Comparison of ENCODE assay signal across 10 mouse cellular contexts in the genomic region with DNA sequence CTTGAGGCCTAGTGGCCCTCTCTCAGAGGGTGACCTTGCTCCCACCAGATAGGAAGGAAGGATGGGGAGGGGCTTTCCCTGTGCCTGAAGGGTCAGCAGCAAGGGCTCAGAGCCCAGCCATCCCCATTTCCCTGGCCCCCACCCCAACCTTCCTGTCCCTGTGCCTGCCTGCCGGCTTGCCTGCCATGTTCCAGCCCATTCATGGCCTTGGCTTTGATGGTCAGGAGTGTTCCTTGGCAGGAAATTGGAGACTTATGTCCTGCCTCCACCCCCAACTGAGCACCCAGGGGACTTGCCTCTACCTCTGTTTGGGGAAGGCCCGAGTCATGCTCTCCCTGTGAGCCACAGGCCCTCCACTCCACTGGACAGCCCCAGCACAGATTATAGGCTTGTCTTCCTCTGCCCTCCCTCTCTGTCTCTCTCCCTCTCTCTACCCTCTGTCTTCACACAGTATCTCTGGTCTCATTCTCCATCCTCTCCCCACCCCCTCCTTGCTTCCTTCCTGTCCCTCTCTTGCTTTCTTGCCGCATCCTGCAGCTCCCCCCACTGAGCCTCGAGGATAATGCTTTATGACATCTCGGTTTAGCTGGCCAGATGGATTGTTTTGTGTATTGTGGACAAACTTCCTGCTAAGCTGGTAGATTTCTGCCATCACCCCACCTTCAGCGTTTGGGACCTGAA. TPM values are rescaled to one million over a fixed set of nuclear protein-coding genes. Genes with fewer than 3 reads are reported as not detected.
DNase-seq lines count a peak whose midpoint lies in the region; ATAC-seq and TF ChIP-seq lines count a peak whose summit lies in the region.
"Had no signal": no experiment of that assay in that cellular context is flagged by ENCODE, and none has a peak within 500 bp of the region (broad histone marks: within the 10 kb centered on the region; RNA-seq: fewer than 3 reads in every experiment).

No protein-coding gene starts in this region.

- no peak for ATAC-seq in forebrain, embryonic 11.5 days (replicated peaks; ENCODE audit: low FRiP score)
- no peak for ATAC-seq in forebrain, embryonic 14.5 days
- ATAC-seq in lung, embryonic 16.5 days (ENCODE audit: low read depth): peak; percentile 23
- ATAC-seq in erythroblast, adult 5-6 weeks (replicated peaks; ENCODE audit: low FRiP score, poor library complexity, severe bottlenecking): no peak
- ATAC-seq: Patski had no signal

- no peak overlapping the region for H3K9ac ChIP-seq in forebrain, embryonic 11.5 days (ENCODE audit: low read length)
- no peak overlapping the region for H3K9ac ChIP-seq in forebrain, embryonic 14.5 days (ENCODE audit: low read length)
- no peak overlapping the region for H3K9ac ChIP-seq in lung, embryonic 16.5 days (ENCODE audit: low read length)

- peaks cover 22% of the 10 kb centered on the region for H3K4me1 ChIP-seq in forebrain, embryonic 11.5 days (replicated peaks; ENCODE audit: control insufficient read depth, insufficient read depth, low read length)
- H3K4me1 ChIP-seq in forebrain, embryonic 14.5 days (ENCODE audit: control insufficient read depth, insufficient read depth, low read length): peaks cover 5% of the 10 kb centered on the region; the same call in 1 of the 2 replicates
- H3K4me1 ChIP-seq in embryonic fibroblast, embryonic 13.5 days (ENCODE audit: control insufficient read depth, insufficient read depth, low read length): peaks cover 2% of the 10 kb centered on the region; the same call in 1 of the 2 replicates
- peaks cover 4% of the 10 kb centered on the region; the same call in 1 of the 2 replicates for H3K4me1 ChIP-seq in kidney, adult 2 months (ENCODE audit: control insufficient read depth, insufficient read depth, low read length)
- peaks cover 50% of the 10 kb centered on the region for H3K4me1 ChIP-seq in lung, embryonic 16.5 days (replicated peaks; ENCODE audit: control insufficient read depth, insufficient read depth, low read length)

- H3K36me3 ChIP-seq in forebrain, embryonic 11.5 days (ENCODE audit: control insufficient read depth, insufficient read depth, low read length): no peaks in the 10 kb centered on the region
- H3K36me3 ChIP-seq in forebrain, embryonic 14.5 days (ENCODE audit: control insufficient read depth, insufficient read depth, low read length): no peaks in the 10 kb centered on the region
- H3K36me3 ChIP-seq in kidney, adult 2 months (ENCODE audit: control insufficient read depth, insufficient read depth, low read length): no peaks in the 10 kb centered on the region
- H3K36me3 ChIP-seq in lung, embryonic 16.5 days (ENCODE audit: control insufficient read depth, insufficient read depth, low read length): no peaks in the 10 kb centered on the region

- H3K9me3 ChIP-seq in forebrain, embryonic 11.5 days (ENCODE audit: control insufficient read depth, low read length): no peaks in the 10 kb centered on the region
- no peaks in the 10 kb centered on the region for H3K9me3 ChIP-seq in forebrain, embryonic 14.5 days (replicated peaks; ENCODE audit: control insufficient read depth, low read length)
- no peaks in the 10 kb centered on the region for H3K9me3 ChIP-seq in lung, embryonic 16.5 days (ENCODE audit: control insufficient read depth, low read length)

- H3K4me3 ChIP-seq in forebrain, embryonic 11.5 days (ENCODE audit: low read depth, low read length): no peak overlapping the region
- H3K4me3 ChIP-seq in forebrain, embryonic 14.5 days (ENCODE audit: low read depth, low read length): no peak overlapping the region
- H3K4me3 ChIP-seq in embryonic fibroblast, embryonic 13.5 days (ENCODE audit: insufficient read depth, low read length): no peak overlapping the region
- H3K4me3 ChIP-seq in kidney, adult 2 months (ENCODE audit: insufficient read depth, low read depth, low read length): no peak overlapping the region
- no peak overlapping the region for H3K4me3 ChIP-seq in lung, embryonic 16.5 days (ENCODE audit: low read length)

- DNase-seq in forebrain, embryonic 11.5 days (ENCODE audit: low spot score): no peak
- no peak for DNase-seq in forebrain, embryonic 14.5 days (ENCODE audit: low spot score)
- DNase-seq in CD8-positive naive resting alpha-beta T cell, adult 2 months (ENCODE audit: low read depth in 2 of 2, low spot score in 2 of 2): peak; percentile 22 to 37
- peak; percentile 91 for DNase-seq in kidney, adult 2 months
- DNase-seq in urinary bladder, postnatal 25 days (ENCODE audit: low spot score): no peak

- no peak overlapping the region for H3K4me2 ChIP-seq in forebrain, embryonic 11.5 days (ENCODE audit: low read depth, low read length, severe bottlenecking)
- no peak overlapping the region for H3K4me2 ChIP-seq in forebrain, embryonic 14.5 days (ENCODE audit: low read length)
- H3K4me2 ChIP-seq in lung, embryonic 16.5 days (ENCODE audit: low read depth, low read length): no peak overlapping the region

- no peak for TF ChIP-seq POLR2A in embryonic fibroblast, embryonic 13.5 days (IDR thresholded peaks at IDR 0.05; ENCODE audit: low read depth, low read length)
- no peak for TF ChIP-seq POLR2A in kidney, adult 2 months (IDR thresholded peaks at IDR 0.05; ENCODE audit: low read depth, low read length)

- WGBS in forebrain, embryonic 11.5 days: 36% methylated on average over 6 of the region's 6 CpGs
- 39% methylated on average over 6 of the region's 6 CpGs for WGBS in forebrain, embryonic 14.5 days
- WGBS in kidney, adult 2 months: 41% methylated on average over 6 of the region's 6 CpGs
- WGBS in lung, embryonic 16.5 days: 32% methylated on average over 6 of the region's 6 CpGs

- peak; percentile 23; the same call in 1 of the 2 replicates for TF ChIP-seq CTCF in embryonic fibroblast, embryonic 13.5 days (IDR thresholded peaks at IDR 0.05; ENCODE audit: borderline replicate concordance, insufficient read depth, low read length)
- peak; percentile 37 for TF ChIP-seq CTCF in kidney, adult 2 months (conservative IDR thresholded peaks at IDR 0.05; ENCODE audit: insufficient read depth, insufficient read length, low read depth, low read length)

- H3K27ac ChIP-seq in forebrain, embryonic 11.5 days (ENCODE audit: low read depth, low read length): 0 out of 2 replicates have a peak overlapping the region, but pooled peaks have one; percentile 18
- H3K27ac ChIP-seq in forebrain, embryonic 14.5 days (ENCODE audit: low read depth, low read length): no peak overlapping the region
- H3K27ac ChIP-seq in embryonic fibroblast, embryonic 13.5 days (ENCODE audit: insufficient read depth, low read length): no peak overlapping the region
- peak overlapping the region; percentile 85 for H3K27ac ChIP-seq in kidney, adult 2 months (ENCODE audit: insufficient read depth, low read depth, low read length)
- peak overlapping the region; percentile 89 for H3K27ac ChIP-seq in lung, embryonic 16.5 days (ENCODE audit: low read length)

- H3K27me3 ChIP-seq in forebrain, embryonic 11.5 days (ENCODE audit: control insufficient read depth, insufficient read depth, low read length): peaks cover 33% of the 10 kb centered on the region
- H3K27me3 ChIP-seq in forebrain, embryonic 14.5 days (replicated peaks; ENCODE audit: control insufficient read depth, insufficient read depth, low read length): peaks cover 30% of the 10 kb centered on the region
- no peaks in the 10 kb centered on the region for H3K27me3 ChIP-seq in kidney, adult 2 months (replicated peaks; ENCODE audit: control insufficient read depth, insufficient read depth, low read length)
- peaks cover 9% of the 10 kb centered on the region; the same call in 1 of the 2 replicates for H3K27me3 ChIP-seq in lung, embryonic 16.5 days (ENCODE audit: control insufficient read depth, insufficient read depth, low read depth, low read length)
- H3K27me3 ChIP-seq: Patski had no signal

RNA-seq across cellular contexts. Expression of a gene that starts 1.5 kb away (rescaled TPM):
- polyA plus RNA-seq in forebrain, embryonic 11.5 days (2014; fragmentation: Nextera tagmentation; extraction: Ambion mirVana): 23.9 and 25.5 TPM in 2 replicates
- 15.3 and 19.6 TPM in 2 replicates for polyA plus RNA-seq in forebrain, embryonic 14.5 days (2014; fragmentation: Nextera tagmentation; extraction: Ambion mirVana)
- 28.4 and 28.8 TPM in 2 replicates for polyA plus RNA-seq in embryonic fibroblast, embryonic 13.5 days (2011; ENCODE audit: insufficient read length, low read depth, missing spikeins)
- polyA plus RNA-seq in kidney, adult 2 months (2012; rRNA removed): 54.2 and 60.2 TPM in 2 replicates
- polyA plus RNA-seq in lung, embryonic 16.5 days (2015; fragmentation: Nextera tagmentation; extraction: Ambion mirVana): 45.2 and 47.8 TPM in 2 replicates
- 10.0 and 55.1 TPM in 2 replicates for total RNA-seq in erythroblast, adult 5-6 weeks (2015; ENCODE audit: low replicate concordance)
- total RNA-seq in erythroblast, adult 5-6 weeks (2017; ENCODE audit: low replicate concordance): 11.8 and 18.1 TPM in 2 replicates

RNA-seq across cellular contexts. Expression of a gene that starts 51.6 kb away (rescaled TPM):
- not detected in 2 replicates for polyA plus RNA-seq in forebrain, embryonic 11.5 days (2014; fragmentation: Nextera tagmentation; extraction: Ambion mirVana)
- not detected in 2 replicates for polyA plus RNA-seq in forebrain, embryonic 14.5 days (2014; fragmentation: Nextera tagmentation; extraction: Ambion mirVana)
- polyA plus RNA-seq in embryonic fibroblast, embryonic 13.5 days (2011; ENCODE audit: insufficient read length, low read depth, missing spikeins): not detected in 2 replicates
- not detected in 2 replicates for polyA plus RNA-seq in kidney, adult 2 months (2012; rRNA removed)
- polyA plus RNA-seq in lung, embryonic 16.5 days (2015; fragmentation: Nextera tagmentation; extraction: Ambion mirVana): not detected in 2 replicates
- not detected in 2 replicates for total RNA-seq in erythroblast, adult 5-6 weeks (2015; ENCODE audit: low replicate concordance)
- not detected in 2 replicates for total RNA-seq in erythroblast, adult 5-6 weeks (2017; ENCODE audit: low replicate concordance)
- total RNA-seq: left cerebral cortex, postnatal 10 days had no signal
- polyA plus RNA-seq: Patski had no signal

Comparison
In these comparisons a context has a peak if more than half of its experiments do, and no peak if none do; other contexts are left out.
1. H3K27ac ChIP-seq: peak in forebrain, embryonic 11.5 days (single experiment), kidney, adult 2 months (single experiment) and lung, embryonic 16.5 days (single experiment); none in forebrain, embryonic 14.5 days (single experiment) and embryonic fibroblast, embryonic 13.5 days (single experiment).
2. DNase-seq: peak in CD8-positive naive resting alpha-beta T cell, adult 2 months (2 of 2) and kidney, adult 2 months (single experiment); none in forebrain, embryonic 11.5 days (single experiment), forebrain, embryonic 14.5 days (single experiment) and urinary bladder, postnatal 25 days (single experiment).